Mouse (Mus musculus): Measurements from ENCODE around the gene Mdfic. TPM values are rescaled to one million over a fixed set of nuclear protein-coding genes. Genes with fewer than 3 reads are reported as not detected.

Gene Mdfic
- polyA plus RNA-seq, 1 experiment from 2014 or later, result 6.6 TPM

- DNase-seq (ENCODE audit: low spot score), result no peak
- Histone ChIP-seq H3K4me1 (no peaks in the 10 kb centered on the region), H3K27me3 (replicated peaks; ENCODE audit: low read depth, poor library complexity, severe bottlenecking) (no peaks in the 10 kb centered on the region), H3K36me3 (replicated peaks) (no peaks in the 10 kb centered on the region), H3K9me3 (no peaks in the 10 kb centered on the region), H3K27ac (replicated peaks) (no peak overlapping the region), H3K4me3 (no peak overlapping the region)
- WGBS, result 88% methylated on average over 3 of the region's 3 CpGs
These were observed 117.2 kb downstream of the Mdfic start for GRCm38 (mm10) chr6:15837695-15838094.

- Histone ChIP-seq H3K4me1 (no peaks in the 10 kb centered on the region), H3K4me3 (no peak overlapping the region), H3K36me3 (replicated peaks) (no peaks in the 10 kb centered on the region), H3K9me3 (no peaks in the 10 kb centered on the region), H3K27me3 (replicated peaks; ENCODE audit: low read depth, poor library complexity, severe bottlenecking) (no peaks in the 10 kb centered on the region), H3K27ac (replicated peaks) (no peak overlapping the region)
- 79% methylated on average over 3 of the region's 3 CpGs for WGBS
- DNase-seq (ENCODE audit: low spot score), result no peak
These were observed 119.4 kb downstream of the Mdfic start for GRCm38 (mm10) chr6:15839831-15840230.

GRCm38 (mm10) chr6:15840429-15840828 lies 120.0 kb downstream of the Mdfic start:
- 86% methylated on average over 2 of the region's 2 CpGs for WGBS
- no peak for DNase-seq (ENCODE audit: low spot score)
- H3K9me3 ChIP-seq, result no peaks in the 10 kb centered on the region
- H3K27ac ChIP-seq (replicated peaks), result no peak overlapping the region
- no peaks in the 10 kb centered on the region for H3K36me3 ChIP-seq (replicated peaks)
- no peaks in the 10 kb centered on the region for H3K27me3 ChIP-seq (replicated peaks; ENCODE audit: low read depth, poor library complexity, severe bottlenecking)
- no peaks in the 10 kb centered on the region for H3K4me1 ChIP-seq
- H3K4me3 ChIP-seq, result no peak overlapping the region

- Histone ChIP-seq H3K36me3 (replicated peaks) (no peaks in the 10 kb centered on the region), H3K4me1 (no peaks in the 10 kb centered on the region), H3K4me3 (no peak overlapping the region), H3K9me3 (no peaks in the 10 kb centered on the region), H3K27ac (replicated peaks) (no peak overlapping the region), H3K27me3 (replicated peaks; ENCODE audit: low read depth, poor library complexity, severe bottlenecking) (no peaks in the 10 kb centered on the region)
- WGBS, result 91% methylated on average over 5 of the region's 5 CpGs
- DNase-seq (ENCODE audit: low spot score), result no peak
These were observed 121.2 kb downstream of the Mdfic start for GRCm38 (mm10) chr6:15841476-15842209.

- Histone ChIP-seq H3K36me3 (replicated peaks) (no peaks in the 10 kb centered on the region), H3K27ac (replicated peaks) (no peak overlapping the region)
- 94% methylated on average over 3 of the region's 3 CpGs for WGBS
These were observed 122.8 kb downstream of the Mdfic start for GRCm38 (mm10) chr6:15843295-15843694.

GRCm38 (mm10) chr6:15845711-15846342 lies 125.4 kb downstream of the Mdfic start:
- Histone ChIP-seq H3K27ac (replicated peaks) (no peak overlapping the region), H3K27me3 (replicated peaks; ENCODE audit: low read depth, poor library complexity, severe bottlenecking) (no peaks in the 10 kb centered on the region), H3K4me3 (no peak overlapping the region), H3K9me3 (no peaks in the 10 kb centered on the region), H3K4me1 (no peaks in the 10 kb centered on the region), H3K36me3 (replicated peaks) (no peaks in the 10 kb centered on the region)
- DNase-seq (ENCODE audit: low spot score), result no peak
- 72% methylated on average over 2 of the region's 2 CpGs for WGBS

More at GRCm38 (mm10) chr6:15843295-15843694, 122.8 kb downstream of the Mdfic start:
- Histone ChIP-seq H3K9me3 (no peaks in the 10 kb centered on the region), H3K27me3 (replicated peaks; ENCODE audit: low read depth, poor library complexity, severe bottlenecking) (no peaks in the 10 kb centered on the region), H3K4me3 (no peak overlapping the region), H3K4me1 (no peaks in the 10 kb centered on the region)
- DNase-seq (ENCODE audit: low spot score), result no peak
